Mouse (Mus musculus): Measurements from ENCODE around the gene Plxna4.

DNA sequence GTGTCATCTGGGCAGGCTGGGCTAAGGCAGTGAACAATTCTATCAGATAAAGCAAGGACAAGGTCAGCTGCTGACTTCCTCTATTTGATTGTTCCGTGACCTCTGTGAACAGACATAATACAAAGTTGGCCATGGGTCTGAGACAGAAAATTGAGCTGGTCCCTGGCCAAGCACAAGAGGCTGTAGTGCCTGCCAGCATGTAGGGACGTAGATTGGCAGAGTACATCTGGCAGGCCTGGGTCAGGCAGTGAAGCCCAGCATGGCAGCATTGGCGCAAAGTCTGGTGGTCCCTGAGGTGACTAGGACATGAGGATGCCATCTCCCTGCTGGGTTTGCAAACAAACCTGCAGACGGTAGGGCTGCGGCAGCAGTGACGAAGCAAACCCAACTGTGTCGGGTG lies 321.9 kb downstream of the Plxna4 start:
- TF ChIP-seq EP300 (IDR thresholded peaks at IDR 0.05): no peak
- no peak for TF ChIP-seq CTCF (IDR thresholded peaks at IDR 0.05)
